Mouse (Mus musculus): ENCODE measurements around the gene Tmem127. TPM values are rescaled to one million over a fixed set of nuclear protein-coding genes. Genes with fewer than 3 reads are reported as not detected.

Gene Tmem127
- total and polyA plus RNA-seq, 3 experiments: 10.3 to 16.6 TPM; not detected in 1

DNA sequence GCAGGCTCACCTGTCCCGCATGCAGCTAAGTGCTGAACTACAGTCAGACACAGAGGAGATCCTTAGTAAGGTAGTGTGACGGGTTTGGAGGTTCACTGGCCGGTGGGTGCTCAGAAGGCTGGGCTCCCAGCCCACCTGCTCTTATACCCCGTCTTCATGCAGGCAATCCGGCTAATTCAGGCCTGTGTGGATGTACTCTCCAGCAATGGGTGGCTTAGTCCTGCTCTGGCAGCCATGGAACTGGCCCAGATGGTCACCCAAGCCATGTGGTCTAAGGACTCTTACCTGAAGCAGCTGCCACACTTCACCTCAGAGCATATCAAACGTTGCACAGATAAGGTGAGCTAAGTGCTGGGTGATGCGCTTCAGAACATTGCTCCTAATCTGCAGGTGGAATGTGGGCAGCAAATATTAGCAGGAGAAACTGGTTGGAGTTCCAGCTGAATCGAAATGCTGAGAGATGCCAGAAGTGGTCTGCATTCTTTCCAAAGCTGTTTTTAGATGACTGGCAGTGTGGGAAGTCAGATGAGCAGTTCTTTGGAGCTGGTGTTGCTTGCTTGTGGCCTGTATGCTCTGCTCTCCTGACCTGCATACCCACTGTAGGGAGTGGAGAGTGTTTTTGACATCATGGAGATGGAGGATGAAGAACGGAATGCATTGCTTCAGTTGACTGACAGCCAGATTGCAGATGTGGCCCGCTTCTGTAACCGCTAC, 9.7 kb upstream of the Tmem127 start:
- H3K4me3 ChIP-seq (ENCODE audit: control insufficient read depth in 1 of 2, insufficient read depth in 1 of 2, low read depth in 2 of 2, low read length in 2 of 2): no peak overlapping the region
- H3K27me3 ChIP-seq (ENCODE audit: control insufficient read depth in 1 of 2, insufficient read depth in 2 of 2, low read length in 2 of 2): no peaks in the 10 kb centered on the region
- no peak overlapping the region for H3K9ac ChIP-seq (ENCODE audit: control insufficient read depth, low read depth, low read length, poor library complexity, severe bottlenecking)
- no peak overlapping the region for H3K27ac ChIP-seq (ENCODE audit: control insufficient read depth, low read depth, low read length)
- TF ChIP-seq ETS1 (IDR thresholded peaks at IDR 0.05; ENCODE audit: low read depth, low read length) (no peak), EP300 (IDR thresholded peaks at IDR 0.05; ENCODE audit: low read depth in 1 of 2, low read length in 2 of 2) (no peak), ELF1 (IDR thresholded peaks at IDR 0.05; ENCODE audit: low read depth, low read length) (no peak), RAD21 (IDR thresholded peaks at IDR 0.05; ENCODE audit: low read depth, low read length) (no peak), POLR2A (IDR thresholded peaks at IDR 0.05; ENCODE audit: control insufficient read depth in 1 of 2, insufficient read depth in 1 of 2, low read depth in 1 of 2, low read length in 2 of 2, poor library complexity in 1 of 2) (no peak), ZKSCAN1 (IDR thresholded peaks at IDR 0.05; ENCODE audit: low read depth, low read length) (no peak), CHD1 (IDR thresholded peaks at IDR 0.05; ENCODE audit: low read depth, low read length) (no peak), MYB (IDR thresholded peaks at IDR 0.05; ENCODE audit: low read depth, low read length) (no peak), CTCF (IDR thresholded peaks at IDR 0.05 in 2 of 3, conservative IDR thresholded peaks at IDR 0.05 in 1 of 3; ENCODE audit: control insufficient read depth in 1 of 3, insufficient read depth in 1 of 3, low read depth in 2 of 3, low read length in 3 of 3, poor library complexity in 1 of 3, severe bottlenecking in 1 of 3) (no peak), ZMIZ1 (IDR thresholded peaks at IDR 0.05; ENCODE audit: low read depth, low read length) (no peak), MAFK (IDR thresholded peaks at IDR 0.05; ENCODE audit: borderline replicate concordance, low read depth, low read length) (no peak), POLR2AphosphoS5 (IDR thresholded peaks at IDR 0.05; ENCODE audit: borderline replicate concordance, low read depth, low read length) (no peak)
- no peaks in the 10 kb centered on the region for H3K4me1 ChIP-seq (ENCODE audit: control insufficient read depth in 1 of 2, insufficient read depth in 2 of 2, low read length in 2 of 2)
- DNase-seq (ENCODE audit: low read depth, low spot score): no peak
- no peaks in the 10 kb centered on the region for H3K9me3 ChIP-seq (replicated peaks; ENCODE audit: insufficient read depth, low read length)
- peaks cover 0 to 24% of the 10 kb centered on the region in 2 experiments; a peak in 2 of 4 replicates for H3K36me3 ChIP-seq (ENCODE audit: control insufficient read depth in 1 of 2, insufficient read depth in 2 of 2, low read length in 2 of 2)
- H3K79me2 ChIP-seq (ENCODE audit: control insufficient read depth, insufficient read depth, low read length, poor library complexity): no peaks in the 10 kb centered on the region

- H3K4me1 ChIP-seq (ENCODE audit: control insufficient read depth in 1 of 2, insufficient read depth in 2 of 2, low read length in 2 of 2): no peaks in the 10 kb centered on the region
- no peak overlapping the region for H3K9ac ChIP-seq (ENCODE audit: control insufficient read depth, low read depth, low read length, poor library complexity, severe bottlenecking)
- no peak for TF ChIP-seq MYC (IDR thresholded peaks at IDR 0.05; ENCODE audit: low read depth, low read length)
- no peak for TF ChIP-seq RAD21 (IDR thresholded peaks at IDR 0.05; ENCODE audit: low read depth, low read length)
- TF ChIP-seq MYB (IDR thresholded peaks at IDR 0.05; ENCODE audit: low read depth, low read length): no peak
- no peak for TF ChIP-seq POLR2A (IDR thresholded peaks at IDR 0.05; ENCODE audit: control insufficient read depth in 1 of 2, insufficient read depth in 1 of 2, low read depth in 1 of 2, low read length in 2 of 2, poor library complexity in 1 of 2)
- TF ChIP-seq ZNF384 (IDR thresholded peaks at IDR 0.05; ENCODE audit: low read depth, low read length): no peak
- no peak for TF ChIP-seq ZMIZ1 (IDR thresholded peaks at IDR 0.05; ENCODE audit: low read depth, low read length)
- TF ChIP-seq CHD1 (IDR thresholded peaks at IDR 0.05; ENCODE audit: low read depth, low read length): no peak
- TF ChIP-seq MXI1 (IDR thresholded peaks at IDR 0.05; ENCODE audit: low read depth, low read length): no peak
- TF ChIP-seq ETS1 (IDR thresholded peaks at IDR 0.05; ENCODE audit: low read depth, low read length): no peak
- no peak overlapping the region for H3K4me3 ChIP-seq (ENCODE audit: control insufficient read depth in 1 of 2, insufficient read depth in 1 of 2, low read depth in 2 of 2, low read length in 2 of 2)
- no peaks in the 10 kb centered on the region for H3K27me3 ChIP-seq (ENCODE audit: control insufficient read depth in 1 of 2, insufficient read depth in 2 of 2, low read length in 2 of 2)
- no peak overlapping the region for H3K27ac ChIP-seq (ENCODE audit: control insufficient read depth, low read depth, low read length)
- no peaks in the 10 kb centered on the region for H3K9me3 ChIP-seq (replicated peaks; ENCODE audit: insufficient read depth, low read length)
- H3K79me2 ChIP-seq (ENCODE audit: control insufficient read depth, insufficient read depth, low read length, poor library complexity): no peaks in the 10 kb centered on the region
- DNase-seq (ENCODE audit: low read depth, low spot score): no peak
- H3K36me3 ChIP-seq (ENCODE audit: control insufficient read depth in 1 of 2, insufficient read depth in 2 of 2, low read length in 2 of 2): peaks cover 0 to 25% of the 10 kb centered on the region in 2 experiments; a peak in 2 of 4 replicates
Observed at GRCm38 (mm10) chr2:127240065-127240464, 7.6 kb upstream of the Tmem127 start.

All from MEL (cell line).